Mouse (Mus musculus) limb, embryonic 12.5 days (tissue): Measurements from ENCODE around the gene Crebl2. TPM values are rescaled to one million over a fixed set of nuclear protein-coding genes. Genes with fewer than 3 reads are reported as not detected.
A peak's percentile ranks its signal among the peaks of the same experiment; 100 is the strongest.

Experiments
- ATAC-seq: fragments of 200-750 bp; cut with Nextera tagmentation; 2 replicates; pipeline ENCODE4 v1.8.0; 2017; ENCODE audit warnings: low read depth, moderate TSS enrichment; ENCODE audit not compliant: insufficient number of reproducible peaks, insufficient read depth, low FRiP score, low TSS enrichment
- H3K27ac ChIP-seq: fragments of 300-500 bp; sonication (generic); 2 replicates; pipeline ENCODE4 v1.5.1; 2016; ENCODE audit warnings: mild to moderate bottlenecking, moderate library complexity
- H3K27me3 ChIP-seq: fragments of 300-500 bp; sonication (generic); 2 replicates; pipeline ENCODE4 v1.6.1; 2016; ENCODE audit warnings: mild to moderate bottlenecking, moderate library complexity
- H3K36me3 ChIP-seq: fragments of 300-500 bp; sonication (generic); 2 replicates; pipeline ENCODE4 v1.6.1; 2016; ENCODE audit warnings: mild to moderate bottlenecking, moderate library complexity
- H3K4me1 ChIP-seq: fragments of 300-500 bp; sonication (generic); replicated peaks from 2 replicates; pipeline ENCODE4 v1.6.1; 2016
- H3K4me2 ChIP-seq: fragments of 300-500 bp; sonication (generic); 2 replicates; pipeline ENCODE4 v1.6.1; 2016; ENCODE audit warnings: mild to moderate bottlenecking, moderate library complexity
- H3K4me3 ChIP-seq: fragments of 300-500 bp; sonication (generic); replicated peaks from 2 replicates; pipeline ENCODE4 v1.5.1; 2016; ENCODE audit warnings: mild to moderate bottlenecking
- H3K9ac ChIP-seq: fragments of 300-500 bp; sonication (generic); replicated peaks from 2 replicates; pipeline ENCODE4 v1.6.1; 2016; ENCODE audit warnings: mild to moderate bottlenecking, moderate library complexity
- H3K9me3 ChIP-seq: fragments of 300-500 bp; sonication (generic); 2 replicates; pipeline ENCODE4 v1.6.1; 2016; ENCODE audit warnings: mild to moderate bottlenecking, moderate library complexity
- WGBS: fragments of 180-500 bp; shearing (Covaris S2); methylation state at CpG from one replicate; pipeline ENCODE4 v1.1.7; 2016; 5-methylcytosine and 5-hydroxymethylcytosine counted together
- polyA plus RNA-seq: library from polyadenylated mRNA; unstranded; fragments of >200 nt; fragmentation: Nextera tagmentation; extraction: Ambion mirVana; gene quantifications from 2 replicates; pipeline ENCODE4 v1.2.1, GENCODE M21; 2016

The Crebl2 gene
- polyA plus RNA-seq, 1 experiment from 2014 or later = 1.7 TPM

DNA sequence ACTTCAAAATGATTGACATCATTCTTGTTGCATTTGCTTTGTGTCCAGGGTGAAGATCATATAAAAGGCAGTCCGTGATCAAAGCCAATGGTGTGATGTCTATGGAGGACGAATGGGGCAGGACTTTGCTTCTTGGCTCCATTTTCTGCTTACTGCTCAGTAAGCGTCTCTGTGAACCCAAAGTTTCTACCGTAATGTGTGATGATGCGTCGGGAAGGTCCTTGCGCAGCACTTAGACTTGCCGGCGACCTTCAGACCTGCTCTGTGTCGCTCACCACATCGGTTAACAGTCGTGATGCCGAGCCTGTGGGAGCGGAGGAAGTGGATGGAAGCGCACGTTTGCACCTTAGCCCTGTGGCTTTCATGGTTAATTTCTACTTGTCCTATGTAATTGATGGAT lies 26.0 kb downstream of the Crebl2 start:
- no peaks in the 10 kb centered on the region for H3K9me3 ChIP-seq
- no peak for ATAC-seq
- peaks cover 6% of the 10 kb centered on the region for H3K36me3 ChIP-seq
- peaks cover 5% of the 10 kb centered on the region; the same call in 1 of the 2 replicates for H3K4me1 ChIP-seq
- no peak overlapping the region for H3K9ac ChIP-seq
- no peak overlapping the region for H3K27ac ChIP-seq
- no peaks in the 10 kb centered on the region for H3K27me3 ChIP-seq
- no peak overlapping the region for H3K4me2 ChIP-seq
- 86% methylated on average over 16 of the region's 16 CpGs for WGBS
- H3K4me3 ChIP-seq = no peak overlapping the region

GRCm38 (mm10) chr6:134859021-134859420 lies 29.1 kb downstream of the Crebl2 start:
- H3K36me3 ChIP-seq = peaks cover 6% of the 10 kb centered on the region
- no peak overlapping the region for H3K9ac ChIP-seq
- no peaks in the 10 kb centered on the region for H3K9me3 ChIP-seq
- no peaks in the 10 kb centered on the region for H3K27me3 ChIP-seq
- H3K4me2 ChIP-seq = no peak overlapping the region
- no peak for ATAC-seq
- 90% methylated on average over 6 of the region's 6 CpGs for WGBS
- H3K4me1 ChIP-seq = peaks cover 13% of the 10 kb centered on the region
- no peak overlapping the region for H3K4me3 ChIP-seq
- H3K27ac ChIP-seq = no peak overlapping the region

GRCm38 (mm10) chr6:134860275-134860674 lies 30.3 kb downstream of the Crebl2 start:
- Histone ChIP-seq H3K27ac (no peak overlapping the region), H3K4me1 (peaks cover 13% of the 10 kb centered on the region), H3K4me3 (no peak overlapping the region), H3K27me3 (no peaks in the 10 kb centered on the region), H3K36me3 (peaks cover 6% of the 10 kb centered on the region), H3K9me3 (no peaks in the 10 kb centered on the region), H3K4me2 (no peak overlapping the region), H3K9ac (no peak overlapping the region)
- 77% methylated on average over 4 of the region's 4 CpGs for WGBS
- no peak for ATAC-seq

GRCm38 (mm10) chr6:134861386-134861785 lies 31.4 kb downstream of the Crebl2 start:
- Histone ChIP-seq H3K4me2 (no peak overlapping the region), H3K27ac (no peak overlapping the region), H3K36me3 (peaks cover 4% of the 10 kb centered on the region), H3K9ac (no peak overlapping the region), H3K27me3 (no peaks in the 10 kb centered on the region), H3K4me3 (no peak overlapping the region), H3K9me3 (no peaks in the 10 kb centered on the region), H3K4me1 (peaks cover 13% of the 10 kb centered on the region)
- ATAC-seq = no peak
- WGBS = 86% methylated on average over 12 of the region's 12 CpGs

GRCm38 (mm10) chr6:134862671-134863104 lies 32.7 kb downstream of the Crebl2 start:
- Histone ChIP-seq H3K27me3 (no peaks in the 10 kb centered on the region), H3K36me3 (no peaks in the 10 kb centered on the region), H3K9me3 (no peaks in the 10 kb centered on the region), H3K27ac (peak overlapping the region; percentile 41; the same call in 1 of the 2 replicates), H3K4me2 (peak overlapping the region; percentile 46), H3K9ac (no peak overlapping the region), H3K4me3 (peak overlapping the region; percentile 26), H3K4me1 (peaks cover 13% of the 10 kb centered on the region)
- WGBS = 21% methylated on average over 13 of the region's 13 CpGs
- peak; percentile 75 for ATAC-seq

GRCm38 (mm10) chr6:134863146-134863545 lies 33.2 kb downstream of the Crebl2 start:
- H3K4me1 ChIP-seq = peaks cover 13% of the 10 kb centered on the region
- H3K4me2 ChIP-seq = peak overlapping the region; percentile 46
- 4% methylated on average over 19 of the region's 19 CpGs for WGBS
- no peaks in the 10 kb centered on the region for H3K9me3 ChIP-seq
- H3K36me3 ChIP-seq = no peaks in the 10 kb centered on the region
- peak; percentile 80 for ATAC-seq
- H3K9ac ChIP-seq = no peak overlapping the region
- peak overlapping the region; percentile 26 for H3K4me3 ChIP-seq
- H3K27ac ChIP-seq = peak overlapping the region; percentile 41; the same call in 1 of the 2 replicates
- H3K27me3 ChIP-seq = no peaks in the 10 kb centered on the region

DNA sequence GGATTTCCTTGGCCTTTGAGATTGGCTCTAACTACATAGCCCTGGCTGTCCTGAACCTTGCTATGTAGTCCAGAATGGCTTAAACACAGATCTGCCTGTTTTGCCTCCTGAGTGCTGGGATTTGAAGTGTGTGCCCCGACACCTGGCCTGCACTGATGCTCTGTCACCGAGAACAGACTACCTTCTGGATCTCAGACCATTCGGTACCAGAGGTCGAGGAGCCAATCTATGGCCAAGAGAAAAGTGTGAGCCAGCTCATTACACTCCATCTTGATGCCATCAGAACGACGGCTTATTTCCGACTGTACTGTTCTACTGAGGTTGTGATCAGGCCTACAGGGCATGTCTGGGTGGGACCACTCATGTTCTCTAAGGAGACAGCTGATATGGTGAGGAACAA lies 36.2 kb downstream of the Crebl2 start:
- Histone ChIP-seq H3K27ac (no peak overlapping the region), H3K27me3 (no peaks in the 10 kb centered on the region), H3K4me1 (peaks cover 8% of the 10 kb centered on the region)

GRCm38 (mm10) chr6:134867325-134867724 lies 37.4 kb downstream of the Crebl2 start:
- H3K36me3 ChIP-seq = peaks cover 16% of the 10 kb centered on the region
- ATAC-seq = no peak
- no peak overlapping the region for H3K27ac ChIP-seq
- H3K9me3 ChIP-seq = no peaks in the 10 kb centered on the region
- no peak overlapping the region for H3K4me2 ChIP-seq
- WGBS = 88% methylated on average over 3 of the region's 3 CpGs
- no peaks in the 10 kb centered on the region for H3K27me3 ChIP-seq
- H3K4me1 ChIP-seq = peaks cover 4% of the 10 kb centered on the region
- H3K9ac ChIP-seq = no peak overlapping the region
- no peak overlapping the region for H3K4me3 ChIP-seq

More for the DNA sequence above, 36.2 kb downstream of the Crebl2 start:
- 89% methylated on average over 7 of the region's 7 CpGs for whole genome bisulfite sequencing
- ATAC-seq = no peak
- Histone ChIP-seq H3K36me3 (peaks cover 16% of the 10 kb centered on the region), H3K9me3 (no peaks in the 10 kb centered on the region), H3K9ac (no peak overlapping the region), H3K4me3 (no peak overlapping the region), H3K4me2 (no peak overlapping the region)

DNA sequence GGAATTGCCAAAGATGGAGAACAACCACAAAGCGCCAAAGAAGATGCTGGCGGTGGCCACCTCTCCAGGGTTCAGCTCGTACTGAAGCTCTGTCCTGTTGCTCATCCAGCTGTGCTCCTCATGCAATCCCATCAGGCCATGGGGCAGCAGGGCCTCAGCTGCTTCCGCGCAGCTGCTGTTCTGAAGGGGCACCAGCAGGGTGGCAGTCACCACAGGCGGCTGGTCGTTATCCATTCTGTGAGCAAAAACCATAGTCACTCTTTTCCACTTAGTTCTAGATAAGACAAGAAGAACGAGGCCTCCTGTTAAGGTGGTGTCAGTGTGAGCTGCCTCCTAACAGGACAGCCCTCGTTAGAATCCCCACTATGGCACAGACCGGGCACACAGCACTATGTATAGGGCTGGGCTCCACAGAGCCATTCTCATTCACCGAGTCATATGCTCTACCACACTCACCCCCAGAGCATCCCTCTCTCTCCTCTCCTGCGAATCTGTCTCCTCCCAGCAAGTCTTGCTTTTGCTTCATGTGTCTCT lies 40.3 kb downstream of the Crebl2 start:
- no peak overlapping the region for H3K4me3 ChIP-seq
- no peaks in the 10 kb centered on the region for H3K27me3 ChIP-seq
- H3K4me1 ChIP-seq = no peaks in the 10 kb centered on the region
- H3K4me2 ChIP-seq = no peak overlapping the region
- WGBS = 92% methylated on average over 12 of the region's 12 CpGs
- no peak overlapping the region for H3K9ac ChIP-seq
- no peak for ATAC-seq
- H3K36me3 ChIP-seq = peaks cover 16% of the 10 kb centered on the region
- no peak overlapping the region for H3K27ac ChIP-seq
- no peaks in the 10 kb centered on the region for H3K9me3 ChIP-seq

DNA sequence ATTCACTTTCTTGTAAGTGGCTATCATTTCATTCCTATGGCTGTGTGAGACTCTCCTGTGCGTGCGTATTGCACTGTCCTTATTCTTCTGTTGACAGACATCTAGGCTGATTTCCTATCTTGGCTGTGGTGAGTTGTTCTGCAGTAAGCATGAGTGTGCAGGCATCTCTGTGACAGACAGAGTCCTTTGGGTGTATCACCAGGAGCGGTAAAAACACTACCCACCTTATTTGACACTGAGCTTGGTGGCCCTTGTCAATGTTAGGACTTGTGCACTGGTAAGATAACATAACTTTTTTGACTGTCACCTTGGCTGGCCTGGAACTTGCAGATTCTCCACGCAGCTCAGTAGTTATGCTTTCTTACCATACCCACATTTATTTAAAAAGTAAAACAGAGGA lies 40.9 kb downstream of the Crebl2 start:
- no peak overlapping the region for H3K4me3 ChIP-seq
- WGBS = 94% methylated on average over 4 of the region's 4 CpGs
- no peak overlapping the region for H3K4me2 ChIP-seq
- H3K4me1 ChIP-seq = no peaks in the 10 kb centered on the region
- peaks cover 16% of the 10 kb centered on the region for H3K36me3 ChIP-seq
- no peak overlapping the region for H3K9ac ChIP-seq
- H3K9me3 ChIP-seq = no peaks in the 10 kb centered on the region
- H3K27me3 ChIP-seq = no peaks in the 10 kb centered on the region
- ATAC-seq = no peak
- H3K27ac ChIP-seq = no peak overlapping the region

GRCm38 (mm10) chr6:134872236-134872635 lies 42.3 kb downstream of the Crebl2 start:
- peaks cover 16% of the 10 kb centered on the region for H3K36me3 ChIP-seq
- H3K4me2 ChIP-seq = no peak overlapping the region
- whole genome bisulfite sequencing = 83% methylated on average over 2 of the region's 2 CpGs
- no peaks in the 10 kb centered on the region for H3K9me3 ChIP-seq
- no peak overlapping the region for H3K4me3 ChIP-seq
- H3K27ac ChIP-seq = no peak overlapping the region
- ATAC-seq = no peak
- H3K27me3 ChIP-seq = no peaks in the 10 kb centered on the region
- H3K9ac ChIP-seq = no peak overlapping the region
- H3K4me1 ChIP-seq = no peaks in the 10 kb centered on the region

DNA sequence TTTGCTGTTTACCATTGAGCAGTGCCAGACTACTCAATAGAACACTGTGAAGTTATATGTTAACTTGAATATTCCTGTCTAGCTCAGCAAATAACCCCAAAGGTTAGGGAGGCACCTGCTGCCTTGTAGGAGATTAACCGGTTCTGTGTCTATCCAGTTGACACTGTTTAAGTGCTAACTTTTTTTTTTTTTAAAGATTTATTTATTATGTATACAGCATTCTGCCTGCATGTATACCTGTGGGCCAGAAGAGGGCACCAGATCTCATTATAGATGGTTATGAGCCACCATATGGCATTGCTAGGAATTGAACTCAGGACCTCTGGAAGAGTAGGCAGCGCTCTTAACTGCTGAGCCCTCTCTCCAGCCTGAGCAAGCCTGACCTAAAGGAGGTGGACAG lies 43.1 kb downstream of the Crebl2 start:
- no peak for ATAC-seq
- Histone ChIP-seq H3K27me3 (no peaks in the 10 kb centered on the region), H3K27ac (no peak overlapping the region), H3K36me3 (peaks cover 16% of the 10 kb centered on the region), H3K9me3 (no peaks in the 10 kb centered on the region), H3K4me3 (no peak overlapping the region), H3K4me2 (no peak overlapping the region), H3K9ac (no peak overlapping the region), H3K4me1 (no peaks in the 10 kb centered on the region)
- WGBS = 81% methylated on average over 2 of the region's 2 CpGs
